Mouse (Mus musculus) G1E (cell line): ENCODE data around the gene Pcsk2.

Experiments
- CTCF ChIP-seq: IDR thresholded peaks from 2 replicates; pipeline ENCODE4 v1.5.1; 2012; ENCODE audit warnings: low read depth, low read length, inconsistent platforms, mixed read lengths
- GATA1 ChIP-seq: IDR thresholded peaks from 2 replicates; pipeline ENCODE4 v1.6.1; 2012; ENCODE audit warnings: borderline replicate concordance, low read length, inconsistent platforms, mixed read lengths
- POLR2AphosphoS5 ChIP-seq: IDR thresholded peaks from 2 replicates; pipeline ENCODE4 v1.6.1; 2012; ENCODE audit warnings: low read depth, low read length, inconsistent platforms; ENCODE audit not compliant: insufficient replicate concordance
- TAL1 ChIP-seq: conservative IDR thresholded peaks from 2 replicates; pipeline ENCODE4 v1.6.1; 2012; ENCODE audit warnings: low read depth, low read length, inconsistent platforms, mixed read lengths

DNA sequence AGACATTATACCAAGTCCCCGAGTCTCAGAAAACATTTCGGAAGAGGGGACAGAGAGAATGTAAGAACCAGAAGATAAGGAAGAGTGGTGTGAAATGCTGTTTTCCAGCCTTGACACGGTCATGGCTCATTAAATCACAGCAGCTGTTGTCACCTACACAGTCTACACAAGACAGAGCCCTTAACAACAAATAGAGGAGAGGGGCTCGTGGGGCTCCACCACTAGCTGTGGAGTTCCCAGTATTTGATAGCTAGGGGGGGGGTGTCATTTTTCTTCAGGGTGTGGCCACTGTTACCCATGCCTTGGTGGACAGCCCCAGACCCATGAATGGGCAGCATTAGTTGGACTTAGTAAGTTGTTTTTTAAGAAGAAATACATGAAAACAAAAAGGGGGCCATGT, 266.3 kb downstream of the Pcsk2 start:
- no peak for TF ChIP-seq CTCF
- no peak for TF ChIP-seq GATA1
- TF ChIP-seq POLR2AphosphoS5: no peak
- no peak for TF ChIP-seq TAL1
